Mouse (Mus musculus): ENCODE data around the gene Gm438. TPM values are rescaled to one million over a fixed set of nuclear protein-coding genes. Genes with fewer than 3 reads are reported as not detected.
"Not testable (repeated sequence)": the region's sequence is repeated elsewhere in the genome, so short reads cannot be mapped to it uniquely, and the experiment has no call there.

Gene Gm438
- total RNA-seq (2014; rRNA removed), result not detected in 2 replicates
- polyA plus RNA-seq (2015; fragmentation: Nextera tagmentation; extraction: Ambion mirVana), result not detected in 2 replicates

DNA sequence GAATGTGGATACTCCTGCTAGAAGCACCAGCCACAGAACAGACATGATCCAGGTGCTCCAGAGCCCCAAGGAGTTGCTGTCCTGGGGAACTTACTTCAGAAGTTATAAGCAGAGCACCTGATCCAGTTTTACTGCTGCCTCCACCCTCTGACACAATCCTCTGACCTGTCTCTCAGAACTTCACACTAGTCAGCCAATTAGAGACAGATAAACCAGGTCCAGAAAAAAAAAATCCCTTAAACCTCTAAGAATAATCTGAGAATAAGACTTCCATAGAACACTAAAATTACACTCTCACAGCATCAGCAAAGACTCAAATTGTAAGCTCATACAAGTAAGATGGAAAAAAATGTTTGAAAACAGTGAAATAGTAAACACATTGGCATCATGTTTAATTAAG is at the start of gene Gm438:
TSS of gene Gm438 (minus strand) at position 101 of the 400 bp plus-strand sequence.
- H3K4me1 ChIP-seq (ENCODE audit: insufficient read depth), result no peaks in the 10 kb centered on the region
- H3K4me3 ChIP-seq (ENCODE audit: low read depth, low read length), result no peak within 1 kb of the TSS
- no peak for DNase-seq
- ATAC-seq, result no peak
- no peaks in the 10 kb centered on the region for H3K27me3 ChIP-seq (ENCODE audit: insufficient read depth, low read length)
- H3K9ac ChIP-seq, result no peak within 1 kb of the TSS
- H3K4me2 ChIP-seq (ENCODE audit: low read depth), result no peak within 1 kb of the TSS
- no peaks in the 10 kb centered on the region for H3K9me3 ChIP-seq (ENCODE audit: low read length)
- no peaks in the 10 kb centered on the region for H3K36me3 ChIP-seq (ENCODE audit: insufficient read depth)
- TF ChIP-seq CTCF (IDR thresholded peaks at IDR 0.05; ENCODE audit: low read depth), result no peak
- no peak within 1 kb of the TSS for H3K27ac ChIP-seq (ENCODE audit: low read depth, low read length)

DNA sequence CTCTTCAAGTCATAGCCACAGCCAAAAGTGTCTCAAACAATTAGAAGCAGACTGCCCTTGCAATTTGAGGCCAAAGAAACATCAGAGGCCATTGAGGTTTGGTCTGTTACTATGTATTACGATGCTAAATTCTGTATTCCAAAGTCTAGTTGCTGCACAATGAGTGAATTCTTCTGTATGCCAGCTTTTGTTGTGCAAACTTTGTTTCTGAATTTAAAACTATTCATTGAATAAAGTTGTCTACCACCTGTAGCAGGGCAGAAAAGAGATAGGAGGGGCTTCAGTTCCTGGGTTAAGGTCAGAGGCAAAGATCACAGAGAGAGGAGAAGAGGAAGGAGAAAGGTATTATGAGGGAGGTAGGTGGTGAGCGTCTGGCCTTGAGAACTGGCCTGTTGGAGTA is 38.3 kb upstream of the Gm438 start:
- Histone ChIP-seq H3K9ac (no peak overlapping the region), H3K9me3 (ENCODE audit: low read length) (no peaks in the 10 kb centered on the region), H3K4me1 (ENCODE audit: insufficient read depth) (no peaks in the 10 kb centered on the region), H3K4me2 (ENCODE audit: low read depth) (no peak overlapping the region), H3K36me3 (ENCODE audit: insufficient read depth) (no peaks in the 10 kb centered on the region), H3K27ac (ENCODE audit: low read depth, low read length) (no peak overlapping the region), H3K4me3 (ENCODE audit: low read depth, low read length) (no peak overlapping the region), H3K27me3 (ENCODE audit: insufficient read depth, low read length) (no peaks in the 10 kb centered on the region)
- ATAC-seq, result no peak
- no peak for DNase-seq
- 80% methylated on average over 2 of the region's 2 CpGs for WGBS
- TF ChIP-seq CTCF (IDR thresholded peaks at IDR 0.05; ENCODE audit: low read depth), result no peak

DNA sequence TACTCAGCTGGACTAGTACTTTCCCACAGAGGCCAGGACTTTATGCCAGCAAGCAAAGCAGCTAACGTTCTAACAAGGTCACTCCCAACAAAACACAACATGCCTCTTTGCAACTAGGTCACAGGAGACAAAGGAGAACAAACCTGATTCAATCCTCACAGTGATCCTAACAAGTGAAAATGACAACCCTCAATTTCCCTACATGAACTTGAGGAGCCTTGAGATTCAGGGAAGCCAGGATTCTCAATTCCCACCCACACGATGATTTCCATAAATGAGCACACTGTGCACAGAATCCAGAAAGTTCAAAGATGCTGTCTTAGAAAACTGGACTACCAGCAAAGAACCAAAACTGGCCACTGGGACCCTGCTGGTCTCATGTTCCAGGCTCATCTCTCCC is 37.6 kb upstream of the Gm438 start:
- 92% methylated on average over 2 of the region's 2 CpGs for WGBS
- H3K36me3 ChIP-seq (ENCODE audit: insufficient read depth), result no peaks in the 10 kb centered on the region
- H3K4me2 ChIP-seq (ENCODE audit: low read depth), result no peak overlapping the region
- DNase-seq (no peak), ATAC-seq (no peak)
- no peak overlapping the region for H3K9ac ChIP-seq
- H3K27ac ChIP-seq (ENCODE audit: low read depth, low read length), result no peak overlapping the region
- no peaks in the 10 kb centered on the region for H3K4me1 ChIP-seq (ENCODE audit: insufficient read depth)
- H3K9me3 ChIP-seq (ENCODE audit: low read length), result no peaks in the 10 kb centered on the region
- H3K4me3 ChIP-seq (ENCODE audit: low read depth, low read length), result no peak overlapping the region
- no peak for TF ChIP-seq CTCF (IDR thresholded peaks at IDR 0.05; ENCODE audit: low read depth)
- H3K27me3 ChIP-seq (ENCODE audit: insufficient read depth, low read length), result no peaks in the 10 kb centered on the region

DNA sequence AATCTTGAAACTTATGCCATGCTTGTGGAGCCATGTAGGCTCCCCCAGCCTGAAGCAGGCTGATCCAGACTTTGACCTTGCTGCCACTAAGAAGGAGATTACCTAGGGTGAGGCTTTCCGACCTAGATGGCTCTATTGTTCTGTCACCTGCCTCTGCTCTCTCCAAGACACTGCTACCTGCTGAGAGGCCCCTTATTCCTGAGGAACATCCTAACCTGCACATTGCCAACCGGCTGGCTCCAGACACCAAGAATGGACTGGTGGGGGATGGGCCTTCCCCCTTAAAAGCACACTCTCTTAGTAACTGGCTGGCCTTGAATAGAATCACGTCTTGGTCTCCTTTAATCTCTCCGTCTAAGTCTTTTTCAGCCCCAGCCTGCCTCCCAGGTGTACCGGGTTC is 20.8 kb upstream of the Gm438 start:
- not testable (repeated sequence) for H3K27me3 ChIP-seq (ENCODE audit: insufficient read depth, low read length); H3K4me2 ChIP-seq (ENCODE audit: low read depth); ATAC-seq; H3K4me3 ChIP-seq (ENCODE audit: low read depth, low read length); H3K9ac ChIP-seq; H3K27ac ChIP-seq (ENCODE audit: low read depth, low read length); H3K36me3 ChIP-seq (ENCODE audit: insufficient read depth); DNase-seq; H3K4me1 ChIP-seq (ENCODE audit: insufficient read depth); H3K9me3 ChIP-seq (ENCODE audit: low read length)
- WGBS, result 34% methylated on average over 5 of the region's 5 CpGs

DNA sequence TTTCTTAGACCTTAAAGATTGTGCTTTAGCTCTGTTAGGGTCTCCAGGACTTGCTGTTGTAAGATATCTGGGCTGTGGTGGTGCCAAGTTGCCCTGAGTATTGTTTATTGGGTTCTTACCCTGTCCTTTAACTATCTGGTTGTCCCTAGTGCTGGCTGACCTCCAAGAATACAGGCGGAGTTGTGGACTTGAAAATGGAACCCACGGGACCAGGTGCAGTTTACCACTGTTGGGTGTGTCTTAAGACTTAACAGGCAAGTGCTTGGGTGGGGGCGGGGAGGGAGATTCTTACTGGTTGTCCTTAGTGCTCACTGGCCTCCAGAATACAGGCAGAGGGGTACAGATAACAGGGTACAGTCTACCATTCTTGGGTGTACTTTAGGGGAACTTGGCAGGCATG is 17.2 kb upstream of the Gm438 start:
- Histone ChIP-seq H3K4me2 (ENCODE audit: low read depth) (no peak overlapping the region), H3K27ac (ENCODE audit: low read depth, low read length) (no peak overlapping the region), H3K4me1 (ENCODE audit: insufficient read depth) (no peaks in the 10 kb centered on the region), H3K36me3 (ENCODE audit: insufficient read depth) (no peaks in the 10 kb centered on the region), H3K4me3 (ENCODE audit: low read depth, low read length) (no peak overlapping the region), H3K9me3 (ENCODE audit: low read length) (no peaks in the 10 kb centered on the region), H3K9ac (no peak overlapping the region), H3K27me3 (ENCODE audit: insufficient read depth, low read length) (no peaks in the 10 kb centered on the region)
- ATAC-seq, result no peak
- WGBS, result 83% methylated on average over 3 of the region's 3 CpGs
- TF ChIP-seq CTCF (IDR thresholded peaks at IDR 0.05; ENCODE audit: low read depth), result no peak
- no peak for DNase-seq

DNA sequence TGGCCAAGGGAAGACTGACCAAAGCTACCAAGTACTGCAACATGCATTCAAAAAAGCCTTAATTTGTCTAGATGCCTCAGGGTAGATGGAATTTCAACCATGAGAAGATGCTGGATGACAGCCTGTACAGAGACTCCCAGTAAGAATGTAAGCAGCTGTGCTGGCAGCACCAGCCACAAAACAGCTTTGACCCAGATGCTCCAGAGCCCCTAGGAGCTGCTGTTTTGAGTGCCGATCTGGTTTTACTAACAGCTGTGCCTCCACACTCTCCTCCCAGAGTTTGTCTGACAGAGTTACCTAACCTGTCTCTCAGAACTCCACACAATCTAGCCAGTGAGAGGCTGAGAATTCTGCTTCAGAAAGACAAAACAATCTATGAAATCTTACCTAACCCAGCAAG is 3.8 kb upstream of the Gm438 start:
- Histone ChIP-seq H3K4me1 (ENCODE audit: insufficient read depth) (no peaks in the 10 kb centered on the region), H3K9ac (no peak overlapping the region), H3K4me2 (ENCODE audit: low read depth) (no peak overlapping the region), H3K36me3 (ENCODE audit: insufficient read depth) (no peaks in the 10 kb centered on the region), H3K27ac (ENCODE audit: low read depth, low read length) (no peak overlapping the region), H3K9me3 (ENCODE audit: low read length) (no peaks in the 10 kb centered on the region), H3K27me3 (ENCODE audit: insufficient read depth, low read length) (no peaks in the 10 kb centered on the region), H3K4me3 (ENCODE audit: low read depth, low read length) (no peak overlapping the region)
- 100% methylated on average over 1 of the region's 1 CpGs for WGBS
- TF ChIP-seq CTCF (IDR thresholded peaks at IDR 0.05; ENCODE audit: low read depth), result no peak
- DNase-seq (no peak), ATAC-seq (no peak)

DNA sequence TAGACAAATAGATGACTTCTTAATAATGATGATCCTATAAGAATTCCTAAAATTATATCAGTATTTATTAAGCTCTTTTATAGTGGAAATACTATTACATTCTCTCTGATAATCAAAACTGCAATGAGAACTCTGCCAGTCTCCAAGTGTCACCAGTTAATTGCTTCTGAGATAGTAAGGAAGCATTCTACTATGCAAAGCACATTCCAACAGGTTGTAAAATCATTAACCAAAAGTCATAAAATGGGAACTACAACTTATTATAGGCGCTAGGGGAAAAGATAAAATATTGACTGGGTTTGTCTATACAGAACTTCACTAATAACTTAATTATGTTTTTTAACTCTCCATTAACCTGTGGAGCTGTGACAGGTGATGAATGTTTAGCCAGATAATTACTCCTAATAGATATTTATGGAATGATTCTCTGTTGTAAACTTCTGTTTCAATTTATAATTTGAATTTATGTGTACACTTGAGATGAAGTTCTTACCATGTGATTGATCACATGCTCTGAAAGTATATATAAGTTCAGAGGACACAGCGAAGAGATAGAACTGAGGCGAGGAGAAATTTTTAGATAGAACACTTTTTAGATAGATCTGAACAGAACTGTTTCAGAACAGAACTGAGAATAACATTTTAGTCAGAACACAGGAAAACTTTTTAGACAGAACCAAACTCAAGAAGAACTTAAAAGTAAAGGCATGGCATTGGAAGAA is 3.7 kb downstream of the Gm438 start:
- Histone ChIP-seq H3K4me1 (ENCODE audit: insufficient read depth) (no peaks in the 10 kb centered on the region), H3K27me3 (ENCODE audit: insufficient read depth, low read length) (no peaks in the 10 kb centered on the region), H3K9ac (no peak overlapping the region), H3K36me3 (ENCODE audit: insufficient read depth) (no peaks in the 10 kb centered on the region), H3K27ac (ENCODE audit: low read depth, low read length) (no peak overlapping the region), H3K9me3 (ENCODE audit: low read length) (no peaks in the 10 kb centered on the region; the same call in 1 of the 2 replicates), H3K4me3 (ENCODE audit: low read depth, low read length) (no peak overlapping the region), H3K4me2 (ENCODE audit: low read depth) (no peak overlapping the region)
- 84% methylated on average over 3 of the region's 3 CpGs for WGBS
- no peak for TF ChIP-seq CTCF (IDR thresholded peaks at IDR 0.05; ENCODE audit: low read depth)
- DNase-seq (no peak), ATAC-seq (no peak)

All from forebrain, postnatal 0 days (tissue).